In genomic region chr10:96620890-96621271, GRCm38 (mm10) we compare ENCODE assay signal across 8 mouse cellular contexts. TPM values are rescaled to one million over a fixed set of nuclear protein-coding genes. Genes with fewer than 3 reads are reported as not detected.
DNase-seq lines count a peak whose midpoint lies in the region; ATAC-seq lines count a peak whose summit lies in the region.

No protein-coding gene starts in this region.

- ATAC-seq in megakaryocyte, adult 5-6 weeks (ENCODE audit: poor library complexity, severe bottlenecking) = no peak
- ATAC-seq in forebrain, embryonic 14.5 days = no peak
- ATAC-seq in stomach, embryonic 14.5 days (ENCODE audit: insufficient number of reproducible peaks, insufficient read depth, low FRiP score, low read depth) = no peak

- H3K27me3 ChIP-seq in megakaryocyte, embryonic 14.5 days (replicated peaks) = no peaks in the 10 kb centered on the region
- H3K27me3 ChIP-seq in forebrain, embryonic 14.5 days (replicated peaks; ENCODE audit: control insufficient read depth, insufficient read depth, low read length) = no peaks in the 10 kb centered on the region
- H3K27me3 ChIP-seq in stomach, embryonic 14.5 days (ENCODE audit: control insufficient read depth, insufficient read depth, low read length) = no peaks in the 10 kb centered on the region

- H3K9ac ChIP-seq in forebrain, embryonic 14.5 days (ENCODE audit: low read length) = peak overlapping the region; percentile 51
- H3K9ac ChIP-seq in stomach, embryonic 14.5 days (replicated peaks; ENCODE audit: low read depth, low read length) = peak overlapping the region; percentile 71; the same call in 1 of the 2 replicates

- DNase-seq in forebrain, embryonic 14.5 days (ENCODE audit: low spot score) = peak; percentile 47
- DNase-seq in kidney, adult 9 months = peak; percentile 46
- peak; percentile 63 for DNase-seq in lung, postnatal 14 days
- DNase-seq in urinary bladder, postnatal 36 days (ENCODE audit: low spot score in 2 of 2) = no peak
- DNase-seq in gastrocnemius, adult 18-20 months (ENCODE audit: low spot score) = no peak

- peaks cover 47% of the 10 kb centered on the region for H3K4me1 ChIP-seq in megakaryocyte, embryonic 14.5 days
- H3K4me1 ChIP-seq in forebrain, embryonic 14.5 days (ENCODE audit: control insufficient read depth, insufficient read depth, low read length) = peaks cover 39% of the 10 kb centered on the region
- peaks cover 12% of the 10 kb centered on the region; the same call in 1 of the 2 replicates for H3K4me1 ChIP-seq in stomach, embryonic 14.5 days (ENCODE audit: control insufficient read depth, insufficient read depth, low read length)

- peak overlapping the region; percentile 88 for H3K4me3 ChIP-seq in megakaryocyte, embryonic 14.5 days (replicated peaks)
- peak overlapping the region; percentile 47 for H3K4me3 ChIP-seq in forebrain, embryonic 14.5 days (ENCODE audit: low read depth, low read length)
- peak overlapping the region; percentile 100 for H3K4me3 ChIP-seq in stomach, embryonic 14.5 days (ENCODE audit: low read depth, low read length)

- H3K4me2 ChIP-seq in forebrain, embryonic 14.5 days (ENCODE audit: low read length) = peak overlapping the region; percentile 82
- peak overlapping the region; percentile 91 for H3K4me2 ChIP-seq in stomach, embryonic 14.5 days (replicated peaks; ENCODE audit: low read depth, low read length)

- 33% methylated on average over 4 of the region's 4 CpGs for WGBS in forebrain, embryonic 14.5 days
- WGBS in stomach, embryonic 14.5 days = 22% methylated on average over 4 of the region's 4 CpGs

- H3K27ac ChIP-seq in forebrain, embryonic 14.5 days (ENCODE audit: low read depth, low read length) = no peak overlapping the region
- H3K27ac ChIP-seq in stomach, embryonic 14.5 days (ENCODE audit: low read length) = peak overlapping the region; percentile 58; the same call in 1 of the 2 replicates

- H3K9me3 ChIP-seq in megakaryocyte, embryonic 14.5 days = no peaks in the 10 kb centered on the region
- H3K9me3 ChIP-seq in forebrain, embryonic 14.5 days (replicated peaks; ENCODE audit: control insufficient read depth, low read length) = no peaks in the 10 kb centered on the region
- no peaks in the 10 kb centered on the region for H3K9me3 ChIP-seq in stomach, embryonic 14.5 days (ENCODE audit: control insufficient read depth, low read depth, low read length)

- H3K36me3 ChIP-seq in megakaryocyte, embryonic 14.5 days (replicated peaks; ENCODE audit: low read length) = peaks cover 57% of the 10 kb centered on the region
- H3K36me3 ChIP-seq in forebrain, embryonic 14.5 days (ENCODE audit: control insufficient read depth, insufficient read depth, low read length) = peaks cover 30% of the 10 kb centered on the region
- peaks cover 33% of the 10 kb centered on the region for H3K36me3 ChIP-seq in stomach, embryonic 14.5 days (ENCODE audit: control insufficient read depth, insufficient read depth, low read length)

RNA-seq across cellular contexts. Expression of gene Btg1, which starts 4.1 kb away (rescaled TPM):
- 29.6 and 36.7 TPM in 2 replicates for polyA plus RNA-seq in megakaryocyte, embryonic 14.5 days (2012; ENCODE audit: insufficient read depth, low replicate concordance)
- total RNA-seq in megakaryocyte, adult 5-6 weeks (2015) = 146 and 153 TPM in 2 replicates
- 157 and 197 TPM in 2 replicates for total RNA-seq in megakaryocyte, adult 5-6 weeks (2017)
- 63.6 and 73.8 TPM in 2 replicates for polyA plus RNA-seq in forebrain, embryonic 14.5 days (2014; fragmentation: Nextera tagmentation; extraction: Ambion mirVana)
- 101 and 103 TPM in 2 replicates for polyA plus RNA-seq in stomach, embryonic 14.5 days (2014; fragmentation: Nextera tagmentation; extraction: Ambion mirVana)
- 10 to 100 TPM; 12.1 to 13.9 TPM for total RNA-seq in gastrocnemius, adult 18-20 months (2021)

Comparison
In these comparisons a context has a peak if more than half of its experiments do, and no peak if none do; other contexts are left out.
1. H3K4me3 ChIP-seq: peak in every context shown above with its lines; median percentile 100 in stomach, embryonic 14.5 days; 88 in megakaryocyte, embryonic 14.5 days; 47 in forebrain, embryonic 14.5 days.
2. DNase-seq: peak in forebrain, embryonic 14.5 days (single experiment), kidney, adult 9 months (single experiment) and lung, postnatal 14 days (single experiment); none in urinary bladder, postnatal 36 days (0 of 2) and gastrocnemius, adult 18-20 months (single experiment).